Mouse (Mus musculus) bone marrow, adult 2 months (tissue): ENCODE data around the gene Rab27a. TPM values are rescaled to one million over a fixed set of nuclear protein-coding genes. Genes with fewer than 3 reads are reported as not detected.

ENCODE experiments used
- H3K27ac ChIP-seq: fragments of 200-500 bp; 2 replicates; pipeline ENCODE4 v1.5.1; 2012; ENCODE audit warnings: low read depth, mild to moderate bottlenecking, control low read depth, inconsistent platforms, low read length; ENCODE audit not compliant: control insufficient read depth, poor library complexity, insufficient read depth
- H3K4me1 ChIP-seq: fragments of 200-500 bp; 2 replicates; pipeline ENCODE4 v1.6.1; 2011; ENCODE audit warnings: low read length; ENCODE audit not compliant: control insufficient read depth, insufficient read depth
- H3K4me3 ChIP-seq: fragments of 200-500 bp; replicated peaks from 2 replicates; pipeline ENCODE3; 2011; ENCODE audit warnings: mild to moderate bottlenecking, low read depth, low read length, control low read depth; ENCODE audit not compliant: control insufficient read depth
- CTCF ChIP-seq: fragments of 200-500 bp; IDR thresholded peaks from 2 replicates; pipeline ENCODE4 v1.5.1; 2011; ENCODE audit warnings: low read length, control low read depth; ENCODE audit not compliant: control insufficient read depth, insufficient read depth
- POLR2A ChIP-seq: fragments of 200-500 bp; IDR thresholded peaks from 2 replicates; pipeline ENCODE4 v1.6.1; 2011; ENCODE audit warnings: low read depth, mild to moderate bottlenecking, control low read depth, low read length, borderline replicate concordance; ENCODE audit not compliant: control insufficient read depth
- WGBS: fragments of 180-500 bp; shearing (Covaris S2); methylation state at CpG from one replicate; pipeline ENCODE4 v1.1.7; 2018; 5-methylcytosine and 5-hydroxymethylcytosine counted together
- polyA plus RNA-seq: library from polyadenylated mRNA; stranded (reverse); fragments of >200 nt; gene quantifications from 2 replicates; pipeline ENCODE4 v1.2.4, GENCODE M21; 2011; ENCODE audit warnings: low replicate concordance; ENCODE audit not compliant: missing spikeins, insufficient read depth, insufficient read length

Gene Rab27a
- polyA plus RNA-seq, 1 experiment: 33.6 TPM

- peaks cover 5% of the 10 kb centered on the region; the same call in 1 of the 2 replicates for H3K4me1 ChIP-seq
- no peak for TF ChIP-seq CTCF
- TF ChIP-seq POLR2A: no peak
- 73% methylated on average over 10 of the region's 10 CpGs for WGBS
- H3K4me3 ChIP-seq: no peak overlapping the region
- peak overlapping the region; percentile 15; the same call in 1 of the 2 replicates for H3K27ac ChIP-seq
Measured at GRCm38 (mm10) chr9:73055441-73055911, 10.8 kb downstream of the Rab27a start.

- Histone ChIP-seq H3K4me3 (no peak overlapping the region), H3K27ac (no peak overlapping the region), H3K4me1 (peaks cover 5% of the 10 kb centered on the region; the same call in 1 of the 2 replicates)
- TF ChIP-seq CTCF (no peak), POLR2A (no peak)
- WGBS: 47% methylated on average over 4 of the region's 4 CpGs
Measured at GRCm38 (mm10) chr9:73059224-73059623, 14.6 kb downstream of the Rab27a start.

GRCm38 (mm10) chr9:73063621-73064290 lies 19.1 kb downstream of the Rab27a start:
- TF ChIP-seq CTCF (no peak), POLR2A (no peak)
- 86% methylated on average over 15 of the region's 15 CpGs for WGBS

GRCm38 (mm10) chr9:73067086-73067485 lies 22.4 kb downstream of the Rab27a start:
- 72% methylated on average over 10 of the region's 10 CpGs for WGBS
- TF ChIP-seq CTCF (no peak), POLR2A (no peak)
- no peak overlapping the region for H3K4me3 ChIP-seq
- peaks cover 5% of the 10 kb centered on the region; the same call in 1 of the 2 replicates for H3K4me1 ChIP-seq
- H3K27ac ChIP-seq: no peak overlapping the region

More at GRCm38 (mm10) chr9:73063621-73064290, 19.1 kb downstream of the Rab27a start:
- no peak overlapping the region for H3K4me3 ChIP-seq
- peaks cover 3% of the 10 kb centered on the region; the same call in 1 of the 2 replicates for H3K4me1 ChIP-seq
- H3K27ac ChIP-seq: no peak overlapping the region

- 27% methylated on average over 6 of the region's 6 CpGs for WGBS
- H3K27ac ChIP-seq: no peak overlapping the region; the same call in 1 of the 2 replicates
- TF ChIP-seq CTCF: no peak
- no peak for TF ChIP-seq POLR2A
Measured at GRCm38 (mm10) chr9:73068230-73068679, 23.6 kb downstream of the Rab27a start.

GRCm38 (mm10) chr9:73068688-73069087 lies 24.0 kb downstream of the Rab27a start:
- Histone ChIP-seq H3K4me1 (peaks cover 10% of the 10 kb centered on the region; the same call in 1 of the 2 replicates), H3K27ac (no peak overlapping the region; the same call in 1 of the 2 replicates), H3K4me3 (no peak overlapping the region)
- 21% methylated on average over 6 of the region's 6 CpGs for WGBS
- no peak for TF ChIP-seq POLR2A
- no peak for TF ChIP-seq CTCF

More at GRCm38 (mm10) chr9:73068230-73068679, 23.6 kb downstream of the Rab27a start:
- Histone ChIP-seq H3K4me3 (no peak overlapping the region), H3K4me1 (peaks cover 8% of the 10 kb centered on the region; the same call in 1 of the 2 replicates)

- Histone ChIP-seq H3K4me1 (peaks cover 12% of the 10 kb centered on the region; the same call in 1 of the 2 replicates), H3K27ac (peak overlapping the region; percentile 65; the same call in 1 of the 2 replicates), H3K4me3 (no peak overlapping the region)
- no peak for TF ChIP-seq CTCF
- TF ChIP-seq POLR2A: no peak
- WGBS: 31% methylated on average over 10 of the region's 10 CpGs
Measured at GRCm38 (mm10) chr9:73070971-73071659, 26.5 kb downstream of the Rab27a start.

GRCm38 (mm10) chr9:73072426-73072825 lies 27.8 kb downstream of the Rab27a start:
- peak overlapping the region; percentile 92 for H3K27ac ChIP-seq
- WGBS: 37% methylated on average over 8 of the region's 8 CpGs
- peaks cover 12% of the 10 kb centered on the region; the same call in 1 of the 2 replicates for H3K4me1 ChIP-seq

More at GRCm38 (mm10) chr9:73072426-73072825, 27.8 kb downstream of the Rab27a start:
- peak overlapping the region; percentile 15 for H3K4me3 ChIP-seq
- TF ChIP-seq CTCF: no peak
- no peak for TF ChIP-seq POLR2A
